Mouse (Mus musculus) myocyte (in vitro differentiated cells): ENCODE results near the gene Rpl26. TPM values are rescaled to one million over a fixed set of nuclear protein-coding genes. Genes with fewer than 3 reads are reported as not detected.

ENCODE experiments used
- polyA plus RNA-seq: library from polyadenylated mRNA; unstranded; fragments of >200 nt; fragmentation: generic; extraction: Trizol; gene quantifications from one replicate; pipeline ENCODE4 v1.2.1, GENCODE M21; 2012; ENCODE audit warnings: missing spikeins

Gene Rpl26
- polyA plus RNA-seq, 1 experiment, result 695 TPM

Other genes with a start within 250 kb of the Rpl26 start
- 20.9 TPM for gene Myh10, start 210.0 kb upstream of the Rpl26 start, polyA plus RNA-seq
- 36.7 TPM for gene Ndel1, start 29.7 kb upstream of the Rpl26 start, polyA plus RNA-seq
- gene Rnf222, start 13.0 kb upstream of the Rpl26 start, polyA plus RNA-seq, result not detected
- gene Odf4, start 25.5 kb downstream of the Rpl26 start, polyA plus RNA-seq, result not detected
- 0.49 TPM for gene Arhgef15, start 55.9 kb downstream of the Rpl26 start, polyA plus RNA-seq
- gene Slc25a35, start 66.5 kb downstream of the Rpl26 start, polyA plus RNA-seq, result 2.3 TPM
- 56.4 TPM for gene Rangrf, start 73.6 kb downstream of the Rpl26 start, polyA plus RNA-seq
- gene Pfas, start 106.9 kb downstream of the Rpl26 start, polyA plus RNA-seq, result 9.1 TPM
- gene Ctc1, start 114.3 kb downstream of the Rpl26 start, polyA plus RNA-seq, result 29.1 TPM
- 28.2 TPM for gene Aurkb, start 144.1 kb downstream of the Rpl26 start, polyA plus RNA-seq
- 27.2 TPM for gene Borcs6, start 158.1 kb downstream of the Rpl26 start, polyA plus RNA-seq
- gene Tmem107, start 169.2 kb downstream of the Rpl26 start, polyA plus RNA-seq, result 29.5 TPM
- 51.8 TPM for gene Vamp2, start 186.9 kb downstream of the Rpl26 start, polyA plus RNA-seq
- 8.9 TPM for gene Per1, start 193.6 kb downstream of the Rpl26 start, polyA plus RNA-seq
- 0.28 TPM for gene Hes7, start 218.8 kb downstream of the Rpl26 start, polyA plus RNA-seq
- 0.78 TPM for gene 9130213A22Rik, start 221.0 kb downstream of the Rpl26 start, polyA plus RNA-seq
- 0.01 TPM for gene Aloxe3, start 224.3 kb downstream of the Rpl26 start, polyA plus RNA-seq